Mouse (Mus musculus) intestine, embryonic 14.5 days (tissue): ENCODE data around the gene Ttc39b. TPM values are rescaled to one million over a fixed set of nuclear protein-coding genes. Genes with fewer than 3 reads are reported as not detected.

Source experiments
- ATAC-seq: fragments of 200-750 bp; cut with Nextera tagmentation; replicated peaks from 2 replicates; pipeline ENCODE4 v1.8.0; 2017; ENCODE audit warnings: low read depth, moderate number of reproducible peaks, moderate TSS enrichment, moderate library complexity; ENCODE audit not compliant: low FRiP score, low TSS enrichment
- DNase-seq: peaks from one replicate; pipeline ENCODE4 v3.0.0-alpha.2; 2018; ENCODE audit warnings: low spot score
- H3K27ac ChIP-seq: fragments of 300-500 bp; sonication (generic); 2 replicates; pipeline ENCODE4 v1.5.1; 2014; ENCODE audit warnings: low read depth, mild to moderate bottlenecking, control low read depth
- H3K27me3 ChIP-seq: fragments of 300-500 bp; sonication (generic); replicated peaks from 2 replicates; pipeline ENCODE4 v1.6.1; 2014; ENCODE audit warnings: low read length, control low read depth; ENCODE audit not compliant: control insufficient read depth, insufficient read depth
- H3K36me3 ChIP-seq: fragments of 300-500 bp; sonication (generic); 2 replicates; pipeline ENCODE4 v1.6.1; 2014; ENCODE audit warnings: low read length, control low read depth; ENCODE audit not compliant: control insufficient read depth, insufficient read depth
- H3K4me1 ChIP-seq: fragments of 300-500 bp; sonication (generic); replicated peaks from 2 replicates; pipeline ENCODE4 v1.6.1; 2014; ENCODE audit warnings: low read length, control low read depth, mixed read lengths; ENCODE audit not compliant: control insufficient read depth, insufficient read depth
- H3K4me2 ChIP-seq: fragments of 300-500 bp; sonication (generic); 2 replicates; pipeline ENCODE4 v1.6.1; 2014; ENCODE audit warnings: low read length
- H3K4me3 ChIP-seq: fragments of 300-500 bp; sonication (generic); 2 replicates; pipeline ENCODE4 v1.5.1; 2014; ENCODE audit warnings: low read depth, low read length, control low read depth, mixed read lengths
- H3K9ac ChIP-seq: fragments of 300-500 bp; sonication (generic); 2 replicates; pipeline ENCODE4 v1.6.1; 2014; ENCODE audit warnings: mild to moderate bottlenecking, low read length
- H3K9me3 ChIP-seq: fragments of 300-500 bp; sonication (generic); 2 replicates; pipeline ENCODE4 v1.6.1; 2016; ENCODE audit warnings: low read length, control low read depth; ENCODE audit not compliant: control insufficient read depth
- WGBS: fragments of 180-500 bp; shearing (Covaris S2); extraction: QIAGEN DNeasy Blood & Tissue Kit; methylation state at CpG from one replicate; pipeline ENCODE4 v1.1.7; 2014; 5-methylcytosine and 5-hydroxymethylcytosine counted together
- polyA plus RNA-seq: library from polyadenylated mRNA; unstranded; fragments of >200 nt; fragmentation: Nextera tagmentation; extraction: Ambion mirVana; gene quantifications from 2 replicates; pipeline ENCODE4 v1.2.1, GENCODE M21; 2014

The Ttc39b gene
- polyA plus RNA-seq, 1 experiment from 2014 or later, result 3.2 TPM

DNA sequence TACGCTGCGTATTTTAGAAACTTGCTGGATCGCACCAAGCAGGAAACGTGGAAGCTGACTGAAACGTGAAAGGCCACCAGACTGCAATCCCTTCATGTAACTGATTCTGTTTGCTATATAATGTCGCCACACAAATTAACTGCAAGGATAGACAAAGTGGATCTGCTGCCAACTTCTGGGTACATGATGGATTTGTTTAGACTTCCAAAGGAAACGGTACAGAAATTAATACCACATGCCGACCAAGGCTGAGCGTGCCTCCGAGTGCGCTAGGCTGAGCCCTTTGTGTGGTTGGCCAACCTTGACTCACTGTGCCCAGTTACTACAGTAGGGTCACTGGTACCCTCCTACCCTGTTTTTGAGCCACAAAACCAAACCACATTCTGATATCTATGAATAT is 89.3 kb downstream of the Ttc39b start:
- H3K36me3 ChIP-seq, result no peaks in the 10 kb centered on the region
- H3K27me3 ChIP-seq, result no peaks in the 10 kb centered on the region
- no peak for ATAC-seq
- H3K27ac ChIP-seq, result no peak overlapping the region
- H3K9me3 ChIP-seq, result no peaks in the 10 kb centered on the region
- H3K4me1 ChIP-seq, result peaks cover 19% of the 10 kb centered on the region; the same call in 1 of the 2 replicates
- no peak overlapping the region for H3K4me2 ChIP-seq
- 81% methylated on average over 11 of the region's 11 CpGs for WGBS
- DNase-seq, result no peak
- H3K4me3 ChIP-seq, result no peak overlapping the region
- H3K9ac ChIP-seq, result no peak overlapping the region

- Histone ChIP-seq H3K4me3 (no peak overlapping the region), H3K4me2 (no peak overlapping the region), H3K4me1 (peaks cover 19% of the 10 kb centered on the region; the same call in 1 of the 2 replicates), H3K27me3 (no peaks in the 10 kb centered on the region), H3K36me3 (no peaks in the 10 kb centered on the region), H3K9me3 (no peaks in the 10 kb centered on the region), H3K9ac (no peak overlapping the region), H3K27ac (no peak overlapping the region)
- ATAC-seq (no peak), DNase-seq (no peak)
- WGBS, result 90% methylated on average over 7 of the region's 7 CpGs
Measured at GRCm38 (mm10) chr4:83234132-83234531, 89.9 kb downstream of the Ttc39b start.

- H3K9ac ChIP-seq, result no peak overlapping the region
- H3K4me1 ChIP-seq, result peaks cover 25% of the 10 kb centered on the region; the same call in 1 of the 2 replicates
- no peaks in the 10 kb centered on the region for H3K36me3 ChIP-seq
- no peaks in the 10 kb centered on the region for H3K27me3 ChIP-seq
- no peaks in the 10 kb centered on the region for H3K9me3 ChIP-seq
- H3K27ac ChIP-seq, result peak overlapping the region; percentile 80
- no peak for DNase-seq
- H3K4me3 ChIP-seq, result no peak overlapping the region
- ATAC-seq, result no peak
- 71% methylated on average over 22 of the region's 22 CpGs for WGBS
- no peak overlapping the region for H3K4me2 ChIP-seq
Measured at GRCm38 (mm10) chr4:83233181-83234123, 90.6 kb downstream of the Ttc39b start.

DNA sequence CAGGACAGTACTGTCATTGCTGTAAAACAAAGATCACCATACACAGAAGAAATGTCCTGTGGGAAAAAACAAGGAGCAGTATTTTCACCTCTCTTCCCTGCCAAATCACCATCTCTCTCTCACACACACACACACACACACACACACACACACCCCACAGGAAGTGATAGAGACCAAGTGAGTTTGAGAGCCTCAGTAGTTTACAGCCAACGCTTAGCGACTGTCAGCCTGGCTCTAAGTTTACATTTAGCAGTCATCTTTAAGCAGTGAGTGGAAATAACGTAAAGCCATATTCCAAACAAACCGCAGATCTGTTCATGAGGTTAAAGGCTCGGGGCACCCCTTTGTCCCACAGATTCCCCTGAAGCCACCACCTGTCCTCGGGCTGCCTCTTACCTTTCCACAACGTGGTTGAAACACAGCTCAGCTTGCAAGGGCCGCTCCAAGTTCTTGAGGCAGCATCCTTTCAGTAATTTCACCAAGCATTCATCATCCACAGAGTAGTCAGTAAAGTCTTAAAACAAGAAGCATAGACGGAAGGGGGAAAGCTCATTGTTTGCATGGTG is 91.7 kb downstream of the Ttc39b start:
- Histone ChIP-seq H3K27me3 (no peaks in the 10 kb centered on the region), H3K4me2 (peak overlapping the region; percentile 26), H3K36me3 (no peaks in the 10 kb centered on the region), H3K9ac (no peak overlapping the region), H3K4me1 (peaks cover 25% of the 10 kb centered on the region; the same call in 1 of the 2 replicates), H3K4me3 (no peak overlapping the region), H3K27ac (peak overlapping the region; percentile 80), H3K9me3 (no peaks in the 10 kb centered on the region)
- no peak for ATAC-seq
- 32% methylated on average over 9 of the region's 9 CpGs for WGBS
- DNase-seq, result peak; percentile 63

DNA sequence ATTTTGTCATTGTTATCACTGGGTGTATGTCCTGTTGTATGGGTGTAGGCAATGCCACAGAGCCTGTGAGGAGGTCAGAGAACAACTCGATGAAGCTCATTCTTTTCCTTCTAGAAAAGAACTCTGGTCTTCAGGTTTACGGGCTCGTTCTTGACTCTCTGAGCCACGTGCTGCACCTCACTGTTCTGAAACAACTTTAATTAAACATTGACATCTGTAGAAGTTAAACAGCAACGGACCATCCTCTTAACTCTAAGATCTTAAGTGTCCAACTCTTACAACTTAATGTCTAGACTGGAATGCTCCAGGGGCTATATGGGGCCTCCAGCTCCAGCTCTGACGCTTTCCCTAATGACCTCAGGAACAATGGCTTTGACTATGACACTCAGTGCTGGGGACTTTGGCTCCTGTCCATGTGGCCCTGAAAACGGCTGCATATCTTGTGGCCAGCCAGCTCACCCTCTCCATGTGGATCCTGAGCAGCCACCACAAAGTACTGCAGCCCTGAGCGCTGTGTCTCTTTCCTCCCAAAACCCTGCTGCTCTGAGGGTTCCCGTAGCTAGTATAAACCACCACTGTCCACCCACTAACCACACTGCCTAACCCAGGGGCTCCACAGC is 95.3 kb downstream of the Ttc39b start:
- H3K27me3 ChIP-seq, result no peaks in the 10 kb centered on the region
- H3K36me3 ChIP-seq, result no peaks in the 10 kb centered on the region
- 59% methylated on average over 9 of the region's 9 CpGs for WGBS
- peaks cover 34% of the 10 kb centered on the region; the same call in 1 of the 2 replicates for H3K4me1 ChIP-seq
- no peaks in the 10 kb centered on the region for H3K9me3 ChIP-seq
- DNase-seq, result no peak
- ATAC-seq, result no peak
- H3K9ac ChIP-seq, result no peak overlapping the region
- no peak overlapping the region for H3K4me3 ChIP-seq
- H3K4me2 ChIP-seq, result no peak overlapping the region
- H3K27ac ChIP-seq, result no peak overlapping the region

DNA sequence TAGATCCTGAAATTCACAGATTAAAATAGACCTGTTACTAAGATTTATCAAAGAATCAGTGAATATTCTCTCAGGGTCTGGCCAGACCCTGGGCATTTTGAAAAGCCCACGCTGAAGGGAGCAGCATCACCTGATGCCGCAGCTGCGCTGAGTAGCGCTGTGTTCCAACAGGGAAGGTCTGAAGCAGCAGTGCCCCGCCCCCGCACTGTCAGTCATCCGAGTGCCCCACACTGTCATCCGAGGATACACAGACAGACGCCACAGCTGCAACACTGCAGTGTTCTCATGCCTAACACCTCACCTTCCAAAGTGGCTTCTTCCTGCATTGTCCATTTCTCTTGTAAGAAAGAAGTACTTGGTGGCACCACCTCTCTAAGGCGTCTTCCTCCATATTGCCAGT is 96.0 kb downstream of the Ttc39b start:
- WGBS, result 68% methylated on average over 10 of the region's 10 CpGs
- DNase-seq (no peak), ATAC-seq (no peak)
- Histone ChIP-seq H3K4me2 (no peak overlapping the region), H3K4me1 (peaks cover 29% of the 10 kb centered on the region; the same call in 1 of the 2 replicates), H3K27ac (no peak overlapping the region), H3K9ac (no peak overlapping the region), H3K36me3 (no peaks in the 10 kb centered on the region), H3K27me3 (no peaks in the 10 kb centered on the region), H3K9me3 (no peaks in the 10 kb centered on the region), H3K4me3 (no peak overlapping the region)

DNA sequence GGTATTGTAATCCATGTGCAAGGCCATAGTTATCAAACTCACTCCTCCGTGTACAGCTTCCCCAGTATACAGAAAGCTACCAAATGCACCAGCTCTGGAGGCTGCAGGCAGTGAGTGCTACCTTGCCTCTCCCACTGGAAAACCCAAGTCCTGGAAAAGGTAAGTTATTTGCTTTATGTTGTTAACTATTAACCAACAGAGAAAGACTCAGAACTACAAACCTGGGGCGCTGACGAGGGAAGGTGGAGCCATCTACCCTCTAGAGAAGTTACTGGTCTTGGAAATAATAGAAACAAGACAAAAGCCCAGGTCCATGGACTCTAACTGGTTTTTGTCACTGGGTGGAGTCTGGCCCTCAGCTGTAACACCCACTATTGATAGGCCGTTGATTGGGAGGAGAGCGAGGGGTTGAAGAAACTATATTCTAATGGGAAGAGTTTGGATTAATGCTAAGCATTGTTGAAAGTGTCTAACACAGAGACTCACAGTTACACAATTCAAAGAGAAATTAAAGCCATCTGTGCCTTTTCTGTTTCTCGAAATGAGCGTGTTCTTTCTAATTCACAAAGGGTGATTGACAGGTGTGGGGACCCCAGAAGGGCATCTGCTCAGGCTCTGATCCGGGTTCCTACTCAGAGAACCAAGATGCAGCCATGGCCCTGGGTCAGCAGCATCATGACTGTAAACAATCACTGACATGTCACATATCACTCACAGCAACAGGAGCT is 98.3 kb downstream of the Ttc39b start:
- no peak overlapping the region for H3K4me2 ChIP-seq
- H3K27ac ChIP-seq, result no peak overlapping the region
- WGBS, result 69% methylated on average over 8 of the region's 8 CpGs
- no peaks in the 10 kb centered on the region for H3K36me3 ChIP-seq
- H3K4me3 ChIP-seq, result no peak overlapping the region
- peaks cover 15% of the 10 kb centered on the region; the same call in 1 of the 2 replicates for H3K4me1 ChIP-seq
- H3K27me3 ChIP-seq, result no peaks in the 10 kb centered on the region
- H3K9me3 ChIP-seq, result no peaks in the 10 kb centered on the region
- no peak for DNase-seq
- 0 out of 2 replicates have a peak, but pooled peaks have one; percentile 40 for ATAC-seq
- H3K9ac ChIP-seq, result no peak overlapping the region

DNA sequence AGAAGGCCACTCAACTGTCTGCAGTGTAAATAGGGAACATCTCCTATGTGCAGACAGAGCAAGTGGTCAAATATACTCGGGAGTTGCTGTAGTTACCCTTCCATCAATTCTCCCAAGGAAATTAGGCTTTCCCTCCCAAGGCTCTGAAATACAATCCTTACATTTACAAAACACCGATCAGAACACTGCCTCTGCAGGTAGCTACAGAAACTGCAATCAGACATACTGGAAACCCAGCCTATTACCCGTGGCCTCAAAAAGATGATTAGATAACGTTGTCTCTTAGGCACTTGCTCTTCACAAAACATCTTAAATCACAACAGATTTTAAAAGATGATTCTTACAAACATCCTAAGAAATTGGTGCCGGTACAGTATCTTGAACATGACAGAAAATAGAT is 99.8 kb downstream of the Ttc39b start:
- no peak for DNase-seq
- peaks cover 15% of the 10 kb centered on the region; the same call in 1 of the 2 replicates for H3K4me1 ChIP-seq
- H3K27ac ChIP-seq, result no peak overlapping the region
- H3K9ac ChIP-seq, result no peak overlapping the region
- no peaks in the 10 kb centered on the region for H3K9me3 ChIP-seq
- H3K36me3 ChIP-seq, result no peaks in the 10 kb centered on the region
- no peak for ATAC-seq
- H3K4me2 ChIP-seq, result no peak overlapping the region
- H3K4me3 ChIP-seq, result no peak overlapping the region
- 44% methylated on average over 5 of the region's 5 CpGs for WGBS
- no peaks in the 10 kb centered on the region for H3K27me3 ChIP-seq
